ENCODE assay signal across 18 mouse cellular contexts in the genomic region with DNA sequence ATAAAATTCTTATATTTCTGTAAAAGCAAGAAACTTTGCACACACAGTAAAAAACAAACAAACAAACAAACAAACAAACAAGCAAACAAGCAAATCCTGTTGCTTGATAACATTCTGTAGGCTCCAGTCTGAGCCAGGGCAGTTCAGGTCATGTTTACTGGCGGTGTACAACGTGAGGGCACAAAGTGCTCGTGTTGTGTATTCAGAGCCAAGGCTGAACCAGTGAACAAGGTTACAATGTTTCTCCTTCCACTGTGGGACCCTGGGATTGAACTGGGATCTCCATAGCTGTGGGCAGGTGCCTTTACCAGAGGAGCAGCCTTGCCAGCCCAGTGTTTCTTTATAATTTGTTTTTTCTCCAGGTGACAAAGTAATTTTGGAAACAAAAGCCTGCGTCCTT. TPM values are rescaled to one million over a fixed set of nuclear protein-coding genes. Genes with fewer than 3 reads are reported as not detected.
"Had no signal": no experiment of that assay in that cellular context is flagged by ENCODE, and none has a peak within 500 bp of the region (broad histone marks: within the 10 kb centered on the region; RNA-seq: fewer than 3 reads in every experiment).

No protein-coding gene starts in this region.

- H3K9ac ChIP-seq: neural tube, embryonic 12.5 days; neural tube, embryonic 13.5 days; neural tube, embryonic 15.5 days; stomach, embryonic 15.5 days had no signal

- H3K27me3 ChIP-seq: neural tube, embryonic 12.5 days; neural tube, embryonic 13.5 days; neural tube, embryonic 15.5 days; stomach, embryonic 15.5 days had no signal

- H3K36me3 ChIP-seq: neural tube, embryonic 12.5 days; neural tube, embryonic 13.5 days; neural tube, embryonic 15.5 days; stomach, embryonic 15.5 days had no signal

- H3K4me1 ChIP-seq: neural tube, embryonic 12.5 days; neural tube, embryonic 15.5 days; stomach, embryonic 15.5 days had no signal

- H3K4me3 ChIP-seq: neural tube, embryonic 12.5 days; neural tube, embryonic 13.5 days; neural tube, embryonic 15.5 days; stomach, embryonic 15.5 days had no signal

- H3K27ac ChIP-seq: neural tube, embryonic 12.5 days; neural tube, embryonic 13.5 days; neural tube, embryonic 15.5 days; stomach, embryonic 15.5 days; stomach, postnatal 0 days had no signal

- DNase-seq: retina, postnatal 1 day; right cerebral cortex, adult 18-20 months; right cerebral cortex, postnatal 14 days; right cerebral cortex, postnatal 25 days; right cerebral cortex, postnatal 4 days; spleen, adult 18-20 months; thymus, adult 18-20 months; thymus, adult 2 months; thymus, postnatal 14 days; thymus, postnatal 25 days; thymus, postnatal 36 days; thymus, postnatal 4 days had no signal

RNA-seq across cellular contexts. Expression of a gene that starts 15.1 kb away (rescaled TPM):
- total RNA-seq: neutrophil, adult 5-6 weeks had no signal

RNA-seq across cellular contexts. Expression of a gene that starts 35.2 kb away (rescaled TPM):
- total RNA-seq: neutrophil, adult 5-6 weeks had no signal
